Mouse (Mus musculus) bone marrow, adult 2 months (tissue): ENCODE results near the gene Prpsap1. TPM values are rescaled to one million over a fixed set of nuclear protein-coding genes. Genes with fewer than 3 reads are reported as not detected.

Experiments used
- H3K27ac ChIP-seq: fragments of 200-500 bp; 2 replicates; pipeline ENCODE4 v1.5.1; 2012; ENCODE audit warnings: low read depth, mild to moderate bottlenecking, control low read depth, inconsistent platforms, low read length; ENCODE audit not compliant: control insufficient read depth, poor library complexity, insufficient read depth
- H3K4me1 ChIP-seq: fragments of 200-500 bp; 2 replicates; pipeline ENCODE4 v1.6.1; 2011; ENCODE audit warnings: low read length; ENCODE audit not compliant: control insufficient read depth, insufficient read depth
- H3K4me3 ChIP-seq: fragments of 200-500 bp; replicated peaks from 2 replicates; pipeline ENCODE3; 2011; ENCODE audit warnings: mild to moderate bottlenecking, low read depth, low read length, control low read depth; ENCODE audit not compliant: control insufficient read depth
- CTCF ChIP-seq: fragments of 200-500 bp; IDR thresholded peaks from 2 replicates; pipeline ENCODE4 v1.5.1; 2011; ENCODE audit warnings: low read length, control low read depth; ENCODE audit not compliant: control insufficient read depth, insufficient read depth
- POLR2A ChIP-seq: fragments of 200-500 bp; IDR thresholded peaks from 2 replicates; pipeline ENCODE4 v1.6.1; 2011; ENCODE audit warnings: low read depth, mild to moderate bottlenecking, control low read depth, low read length, borderline replicate concordance; ENCODE audit not compliant: control insufficient read depth
- WGBS: fragments of 180-500 bp; shearing (Covaris S2); methylation state at CpG from one replicate; pipeline ENCODE4 v1.1.7; 2018; 5-methylcytosine and 5-hydroxymethylcytosine counted together
- polyA plus RNA-seq: library from polyadenylated mRNA; stranded (reverse); fragments of >200 nt; gene quantifications from 2 replicates; pipeline ENCODE4 v1.2.4, GENCODE M21; 2011; ENCODE audit warnings: low replicate concordance; ENCODE audit not compliant: missing spikeins, insufficient read depth, insufficient read length

Prpsap1 gene
- polyA plus RNA-seq, 1 experiment = 41.9 TPM

GRCm38 (mm10) chr11:116511301-116511868 is 17.4 kb upstream of the Prpsap1 start:
- no peak for TF ChIP-seq POLR2A
- TF ChIP-seq CTCF = no peak
- WGBS = 54% methylated on average over 7 of the region's 7 CpGs
- Histone ChIP-seq H3K4me1 (no peaks in the 10 kb centered on the region), H3K27ac (no peak overlapping the region), H3K4me3 (no peak overlapping the region)

DNA sequence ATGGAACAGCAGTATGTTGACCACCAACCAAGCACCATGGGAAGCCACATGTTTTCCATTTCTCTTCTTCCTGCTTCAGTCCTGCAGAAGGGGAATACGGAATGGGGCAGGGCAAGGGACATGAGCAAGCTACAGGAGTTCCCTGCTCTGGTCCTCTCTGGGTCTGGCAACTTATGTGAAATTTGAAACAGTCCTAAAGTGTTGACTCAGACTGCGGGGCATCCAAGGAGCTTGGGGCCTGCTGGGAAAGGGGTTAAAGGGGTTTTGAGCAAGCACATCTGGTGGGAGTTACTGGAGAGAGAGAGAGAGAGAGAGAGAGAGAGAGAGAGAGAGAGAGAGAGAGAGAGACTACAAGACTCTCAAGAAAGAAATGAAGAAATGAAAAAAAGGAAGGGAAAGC is 14.7 kb upstream of the Prpsap1 start:
- 76% methylated on average over 2 of the region's 2 CpGs for WGBS
- H3K4me1 ChIP-seq = peaks cover 5% of the 10 kb centered on the region
- TF ChIP-seq POLR2A (no peak), CTCF (no peak)
- H3K27ac ChIP-seq = no peak overlapping the region
- H3K4me3 ChIP-seq = no peak overlapping the region

DNA sequence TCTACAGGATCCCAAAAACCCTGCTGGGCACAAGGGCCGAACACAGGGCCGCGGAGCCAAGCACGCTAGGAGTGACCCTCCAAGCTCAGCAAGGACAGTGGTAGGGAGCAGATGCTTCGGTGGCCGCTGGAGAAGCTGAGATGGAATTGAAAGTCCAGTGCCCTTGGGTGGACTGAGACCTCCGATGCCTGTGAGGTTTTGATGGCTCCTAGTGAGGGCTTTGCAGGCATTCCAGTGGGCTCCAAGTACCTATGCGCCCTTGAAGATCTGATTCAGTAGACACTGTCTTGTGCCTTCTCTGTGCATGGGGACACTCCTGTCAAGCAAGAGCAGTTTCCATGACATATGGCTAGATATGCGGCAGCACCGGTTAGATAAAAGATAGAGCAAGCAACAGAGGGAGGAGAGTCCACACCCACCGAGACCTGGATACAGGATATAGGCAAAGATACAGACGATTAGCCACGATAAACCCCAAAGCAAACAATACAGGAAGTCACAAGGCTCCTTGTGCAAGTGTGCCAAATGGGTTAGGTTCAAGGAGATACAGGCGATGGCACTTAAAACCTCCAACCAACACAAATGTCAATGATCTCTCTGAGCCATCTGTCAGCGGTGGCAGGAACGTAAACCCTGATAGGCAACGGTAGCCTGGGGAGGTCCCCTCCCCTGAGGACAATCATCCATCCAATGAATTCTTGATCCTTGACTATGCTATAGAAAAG is 12.3 kb upstream of the Prpsap1 start:
- TF ChIP-seq POLR2A (no peak), CTCF (no peak)
- Histone ChIP-seq H3K4me1 (peaks cover 5% of the 10 kb centered on the region), H3K27ac (peak overlapping the region; percentile 65), H3K4me3 (no peak overlapping the region)
- WGBS = 62% methylated on average over 17 of the region's 17 CpGs

GRCm38 (mm10) chr11:116505573-116505972 is 11.6 kb upstream of the Prpsap1 start:
- peak overlapping the region; percentile 65 for H3K27ac ChIP-seq
- H3K4me1 ChIP-seq = peaks cover 5% of the 10 kb centered on the region
- no peak for TF ChIP-seq POLR2A
- no peak for TF ChIP-seq CTCF
- WGBS = 57% methylated on average over 5 of the region's 5 CpGs
- H3K4me3 ChIP-seq = no peak overlapping the region

DNA sequence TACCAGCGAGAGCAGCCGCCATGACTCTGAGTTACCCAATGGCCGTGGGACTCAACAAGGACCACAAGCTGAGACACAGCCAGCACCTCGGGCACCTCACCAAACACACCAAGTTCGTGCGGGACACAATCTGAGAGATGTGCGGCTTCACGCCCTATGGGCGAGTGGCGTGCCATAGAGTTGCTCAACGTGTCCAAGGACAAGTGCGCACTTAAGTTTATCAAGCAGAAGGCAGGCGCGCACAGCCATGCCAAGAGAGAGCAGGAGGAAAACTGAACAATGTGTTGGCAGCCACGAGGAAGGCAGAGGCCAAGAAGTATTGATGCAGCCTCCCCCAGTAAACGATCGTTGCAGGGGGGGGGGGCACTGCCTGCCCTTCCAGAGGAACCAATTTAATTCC is 10.5 kb upstream of the Prpsap1 start:
- Histone ChIP-seq H3K4me3 (no peak overlapping the region), H3K4me1 (peaks cover 5% of the 10 kb centered on the region), H3K27ac (no peak overlapping the region; the same call in 1 of the 2 replicates)
- TF ChIP-seq CTCF = no peak
- no peak for TF ChIP-seq POLR2A
- 84% methylated on average over 17 of the region's 17 CpGs for WGBS

GRCm38 (mm10) chr11:116501005-116501746 is 7.2 kb upstream of the Prpsap1 start:
- Histone ChIP-seq H3K4me1 (peaks cover 3% of the 10 kb centered on the region), H3K27ac (no peak overlapping the region), H3K4me3 (no peak overlapping the region)
- 5% methylated on average over 7 of the region's 7 CpGs for WGBS
- TF ChIP-seq POLR2A = no peak
- 0 out of 2 replicates have a peak, but pooled peaks have one; percentile 1 for TF ChIP-seq CTCF

- 59% methylated on average over 6 of the region's 6 CpGs for WGBS
These were observed 5.0 kb upstream of the Prpsap1 start for GRCm38 (mm10) chr11:116499018-116499417.

DNA sequence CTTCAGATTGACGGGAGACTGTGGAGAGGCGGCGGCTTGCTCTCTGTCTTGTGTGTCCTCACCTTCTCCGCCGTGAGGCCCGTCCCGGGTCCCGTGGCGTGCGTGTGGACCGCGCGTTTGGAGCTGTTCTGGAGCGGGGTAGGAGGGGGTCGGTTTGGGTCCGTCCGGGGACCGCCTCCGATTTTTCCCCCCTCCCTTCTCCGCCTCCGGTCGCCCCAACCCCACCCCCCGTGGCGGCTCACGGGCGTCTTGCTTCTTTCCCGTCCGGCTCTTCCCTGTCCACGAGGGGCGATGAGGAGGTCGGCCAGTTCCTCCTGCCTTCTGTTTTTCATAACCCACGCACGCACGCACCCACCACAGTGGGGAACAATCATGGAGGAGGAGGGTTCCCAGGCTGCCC is 4.6 kb upstream of the Prpsap1 start:
- TF ChIP-seq CTCF (no peak), POLR2A (no peak)
- WGBS = 51% methylated on average over 34 of the region's 34 CpGs

More at GRCm38 (mm10) chr11:116499018-116499417, 5.0 kb upstream of the Prpsap1 start:
- Histone ChIP-seq H3K27ac (no peak overlapping the region), H3K4me1 (no peaks in the 10 kb centered on the region), H3K4me3 (no peak overlapping the region)
- TF ChIP-seq POLR2A (no peak), CTCF (no peak)

GRCm38 (mm10) chr11:116497313-116497712 is 3.3 kb upstream of the Prpsap1 start:
- no peak overlapping the region for H3K4me3 ChIP-seq
- TF ChIP-seq CTCF (no peak), POLR2A (no peak)
- 49% methylated on average over 4 of the region's 4 CpGs for WGBS
- H3K27ac ChIP-seq = no peak overlapping the region
- H3K4me1 ChIP-seq = no peaks in the 10 kb centered on the region

More for the DNA sequence above, 4.6 kb upstream of the Prpsap1 start:
- H3K4me3 ChIP-seq = no peak overlapping the region
- H3K4me1 ChIP-seq = no peaks in the 10 kb centered on the region
- no peak overlapping the region for H3K27ac ChIP-seq
